Mouse (Mus musculus): ENCODE measurements around the gene Clk1. TPM values are rescaled to one million over a fixed set of nuclear protein-coding genes. Genes with fewer than 3 reads are reported as not detected.

Clk1 gene
- polyA plus RNA-seq, 1 experiment from 2014 or later, result 111 TPM

- TF ChIP-seq CTCF (IDR thresholded peaks at IDR 0.05; ENCODE audit: low read depth) (no peak), EP300 (optimal IDR thresholded peaks at IDR 0.05) (no peak)
- Histone ChIP-seq H3K9me3 (ENCODE audit: control insufficient read depth, low read length) (no peaks in the 10 kb centered on the region), H3K4me3 (ENCODE audit: low read depth, low read length) (no peak overlapping the region), H3K27ac (replicated peaks) (no peak overlapping the region), H3K4me1 (replicated peaks; ENCODE audit: control insufficient read depth, insufficient read depth) (no peaks in the 10 kb centered on the region), H3K36me3 (ENCODE audit: control insufficient read depth, insufficient read depth, low read length) (peaks cover 33% of the 10 kb centered on the region), H3K27me3 (ENCODE audit: control insufficient read depth, insufficient read depth, low read length) (no peaks in the 10 kb centered on the region), H3K9ac (ENCODE audit: low read length) (no peak overlapping the region), H3K4me2 (replicated peaks; ENCODE audit: low read depth) (no peak overlapping the region)
- DNase-seq (ENCODE audit: low spot score), result peak; percentile 7
- WGBS, result 92% methylated on average over 5 of the region's 5 CpGs
- ATAC-seq (ENCODE audit: low FRiP score, low TSS enrichment), result no peak
Measured at GRCm38 (mm10) chr1:58403745-58404144, 20.1 kb downstream of the Clk1 start.

- no peak overlapping the region for H3K27ac ChIP-seq (replicated peaks)
- DNase-seq (ENCODE audit: low spot score) (peak; percentile 10), ATAC-seq (ENCODE audit: low FRiP score, low TSS enrichment) (no peak)
- no peak overlapping the region for H3K9ac ChIP-seq (ENCODE audit: low read length)
- peaks cover 38% of the 10 kb centered on the region for H3K36me3 ChIP-seq (ENCODE audit: control insufficient read depth, insufficient read depth, low read length)
- no peak overlapping the region for H3K4me2 ChIP-seq (replicated peaks; ENCODE audit: low read depth)
- no peaks in the 10 kb centered on the region for H3K27me3 ChIP-seq (ENCODE audit: control insufficient read depth, insufficient read depth, low read length)
- no peaks in the 10 kb centered on the region for H3K9me3 ChIP-seq (ENCODE audit: control insufficient read depth, low read length)
- no peaks in the 10 kb centered on the region for H3K4me1 ChIP-seq (replicated peaks; ENCODE audit: control insufficient read depth, insufficient read depth)
- WGBS, result 88% methylated on average over 6 of the region's 6 CpGs
- TF ChIP-seq EP300 (optimal IDR thresholded peaks at IDR 0.05), result no peak
- TF ChIP-seq CTCF (IDR thresholded peaks at IDR 0.05; ENCODE audit: low read depth), result no peak
- H3K4me3 ChIP-seq (ENCODE audit: low read depth, low read length), result no peak overlapping the region
Measured at GRCm38 (mm10) chr1:58401396-58401795, 22.5 kb downstream of the Clk1 start.

GRCm38 (mm10) chr1:58397731-58398130 lies 26.1 kb downstream of the Clk1 start:
- ATAC-seq (ENCODE audit: low FRiP score, low TSS enrichment) (no peak), DNase-seq (ENCODE audit: low spot score) (peak; percentile 8)
- Histone ChIP-seq H3K4me2 (replicated peaks; ENCODE audit: low read depth) (no peak overlapping the region), H3K36me3 (ENCODE audit: control insufficient read depth, insufficient read depth, low read length) (peaks cover 34% of the 10 kb centered on the region), H3K27me3 (ENCODE audit: control insufficient read depth, insufficient read depth, low read length) (no peaks in the 10 kb centered on the region), H3K9me3 (ENCODE audit: control insufficient read depth, low read length) (no peaks in the 10 kb centered on the region), H3K27ac (replicated peaks) (no peak overlapping the region), H3K9ac (ENCODE audit: low read length) (no peak overlapping the region), H3K4me3 (ENCODE audit: low read depth, low read length) (no peak overlapping the region), H3K4me1 (replicated peaks; ENCODE audit: control insufficient read depth, insufficient read depth) (no peaks in the 10 kb centered on the region)
- TF ChIP-seq CTCF (IDR thresholded peaks at IDR 0.05; ENCODE audit: low read depth), result no peak
- TF ChIP-seq EP300 (optimal IDR thresholded peaks at IDR 0.05), result no peak
- 94% methylated on average over 6 of the region's 6 CpGs for WGBS

- Histone ChIP-seq H3K4me1 (replicated peaks; ENCODE audit: control insufficient read depth, insufficient read depth) (no peaks in the 10 kb centered on the region; the same call in 1 of the 2 replicates), H3K4me3 (ENCODE audit: low read depth, low read length) (no peak overlapping the region), H3K4me2 (replicated peaks; ENCODE audit: low read depth) (no peak overlapping the region), H3K9ac (ENCODE audit: low read length) (no peak overlapping the region), H3K9me3 (ENCODE audit: control insufficient read depth, low read length) (no peaks in the 10 kb centered on the region), H3K36me3 (ENCODE audit: control insufficient read depth, insufficient read depth, low read length) (peaks cover 30% of the 10 kb centered on the region), H3K27me3 (ENCODE audit: control insufficient read depth, insufficient read depth, low read length) (no peaks in the 10 kb centered on the region), H3K27ac (replicated peaks) (no peak overlapping the region)
- ATAC-seq (ENCODE audit: low FRiP score, low TSS enrichment) (no peak), DNase-seq (ENCODE audit: low spot score) (no peak)
- no peak for TF ChIP-seq EP300 (optimal IDR thresholded peaks at IDR 0.05)
- TF ChIP-seq CTCF (IDR thresholded peaks at IDR 0.05; ENCODE audit: low read depth), result peak; percentile 51
- WGBS, result 96% methylated on average over 1 of the region's 1 CpGs
Measured at GRCm38 (mm10) chr1:58396179-58396578, 27.7 kb downstream of the Clk1 start.

- H3K36me3 ChIP-seq (ENCODE audit: control insufficient read depth, insufficient read depth, low read length), result peaks cover 24% of the 10 kb centered on the region
- no peak for TF ChIP-seq EP300 (optimal IDR thresholded peaks at IDR 0.05)
- peak; percentile 22; the same call in 1 of the 2 replicates for TF ChIP-seq CTCF (IDR thresholded peaks at IDR 0.05; ENCODE audit: low read depth)
- H3K9ac ChIP-seq (ENCODE audit: low read length), result no peak overlapping the region
- DNase-seq (ENCODE audit: low spot score) (no peak), ATAC-seq (ENCODE audit: low FRiP score, low TSS enrichment) (no peak)
- no peak overlapping the region for H3K27ac ChIP-seq (replicated peaks)
- no peaks in the 10 kb centered on the region for H3K27me3 ChIP-seq (ENCODE audit: control insufficient read depth, insufficient read depth, low read length)
- no peaks in the 10 kb centered on the region; the same call in 1 of the 2 replicates for H3K4me1 ChIP-seq (replicated peaks; ENCODE audit: control insufficient read depth, insufficient read depth)
- 91% methylated on average over 3 of the region's 3 CpGs for WGBS
- no peak overlapping the region for H3K4me2 ChIP-seq (replicated peaks; ENCODE audit: low read depth)
- no peak overlapping the region for H3K4me3 ChIP-seq (ENCODE audit: low read depth, low read length)
- no peaks in the 10 kb centered on the region for H3K9me3 ChIP-seq (ENCODE audit: control insufficient read depth, low read length)
Measured at GRCm38 (mm10) chr1:58395341-58395740, 28.5 kb downstream of the Clk1 start.

- H3K4me2 ChIP-seq (replicated peaks; ENCODE audit: low read depth), result peak overlapping the region; percentile 77
- TF ChIP-seq CTCF (IDR thresholded peaks at IDR 0.05; ENCODE audit: low read depth), result peak; percentile 21; the same call in 1 of the 2 replicates
- TF ChIP-seq EP300 (optimal IDR thresholded peaks at IDR 0.05), result no peak
- peak overlapping the region; percentile 99 for H3K27ac ChIP-seq (replicated peaks)
- peak; percentile 75 for DNase-seq (ENCODE audit: low spot score)
- peak overlapping the region; percentile 90 for H3K4me3 ChIP-seq (ENCODE audit: low read depth, low read length)
- ATAC-seq (ENCODE audit: low FRiP score, low TSS enrichment), result peak; percentile 59
- no peaks in the 10 kb centered on the region for H3K27me3 ChIP-seq (ENCODE audit: control insufficient read depth, insufficient read depth, low read length)
- H3K4me1 ChIP-seq (replicated peaks; ENCODE audit: control insufficient read depth, insufficient read depth), result no peaks in the 10 kb centered on the region; the same call in 1 of the 2 replicates
- no peaks in the 10 kb centered on the region for H3K9me3 ChIP-seq (ENCODE audit: control insufficient read depth, low read length)
- H3K36me3 ChIP-seq (ENCODE audit: control insufficient read depth, insufficient read depth, low read length), result peaks cover 13% of the 10 kb centered on the region
- peak overlapping the region; percentile 99 for H3K9ac ChIP-seq (ENCODE audit: low read length)
- under 1% methylated on average over 46 of the region's 90 CpGs for WGBS
Measured at GRCm38 (mm10) chr1:58393284-58394195, 30.3 kb downstream of the Clk1 start.
